Mouse (Mus musculus) spleen, postnatal 0 days (tissue): ENCODE measurements around the gene Lyrm4. TPM values are rescaled to one million over a fixed set of nuclear protein-coding genes. Genes with fewer than 3 reads are reported as not detected.

Experiments used
- polyA plus RNA-seq: library from polyadenylated mRNA; unstranded; fragments of >200 nt; fragmentation: Nextera tagmentation; extraction: Ambion mirVana; gene quantifications from 2 replicates; pipeline ENCODE4 v1.2.1, GENCODE M21; 2015

The Lyrm4 gene
- polyA plus RNA-seq, result 31.1 and 35.5 TPM in 2 replicates

DNA sequence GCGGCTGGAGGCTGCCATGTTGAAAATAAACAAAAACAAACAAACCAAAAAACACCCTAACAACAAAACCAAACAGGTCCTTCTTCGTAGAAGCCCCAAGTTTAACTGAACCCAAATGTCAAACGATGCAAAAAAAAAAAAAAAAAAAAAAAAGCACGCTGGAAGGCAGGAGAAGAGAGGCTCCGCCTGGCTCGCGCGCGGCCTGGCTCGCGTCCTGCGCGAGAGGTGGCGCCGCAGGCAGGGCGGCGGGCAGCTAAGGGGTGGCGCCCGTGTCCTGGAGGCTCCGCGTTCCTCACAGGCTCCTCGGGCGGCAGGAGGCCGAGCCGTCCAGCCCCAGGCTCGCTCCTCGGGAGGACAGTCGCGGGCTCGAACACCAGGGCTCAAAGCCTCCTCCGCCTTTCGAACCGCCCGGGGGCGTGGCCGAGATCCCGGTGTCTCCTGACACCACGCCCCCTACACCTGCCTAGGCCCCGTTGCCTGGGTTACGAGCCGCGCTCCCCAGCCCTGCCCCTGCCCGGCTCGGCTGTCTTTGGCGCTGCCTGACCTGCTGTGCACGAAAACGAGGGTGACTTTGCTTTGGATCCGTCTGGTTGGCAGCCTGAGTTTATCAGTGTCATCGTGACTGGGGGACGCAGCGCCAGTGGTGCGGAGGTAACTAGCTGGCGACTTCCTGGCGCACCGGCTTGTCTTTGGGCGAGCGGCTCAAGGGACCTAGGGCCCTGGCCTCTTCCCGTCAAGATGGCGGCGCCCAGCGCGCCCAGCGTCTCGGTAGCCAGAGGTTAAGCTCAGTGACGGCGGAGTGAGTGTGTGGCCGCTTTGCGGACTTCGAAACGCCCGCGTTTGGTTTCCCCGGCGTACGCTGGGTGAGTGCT, at the start of gene Lyrm4, which contains the start of gene Fars2:
Gene Lyrm4, minus strand, starts transcription at position 384 of the 872 bp plus-strand sequence.
Gene Fars2, plus strand, starts transcription at position 270 of the 872 bp plus-strand sequence.

DNA sequence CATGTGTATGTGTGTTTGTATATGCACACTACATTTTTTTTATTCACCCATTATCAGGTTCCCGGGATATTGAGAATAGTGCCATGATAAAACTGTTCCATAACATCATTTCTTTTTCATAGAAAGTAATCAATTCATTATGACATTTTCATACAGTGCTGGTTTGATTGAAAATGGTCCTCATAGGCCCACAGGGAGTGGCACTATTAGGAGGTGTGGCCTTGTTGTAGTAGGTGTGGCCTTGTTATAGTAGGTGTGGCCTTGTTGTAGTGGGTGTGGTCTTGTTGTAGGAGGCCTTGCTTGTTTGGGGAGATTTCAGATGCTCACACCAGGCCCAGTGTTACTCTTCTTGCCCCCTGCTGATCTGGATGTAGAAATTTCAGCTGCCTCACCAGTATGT, 158.8 kb downstream of the Lyrm4 start, which contains the start of gene Ppp1r3g:
Gene Ppp1r3g, plus strand, starts transcription at position 301 of the 400 bp plus-strand sequence.

Other genes with a start within 250 kb of the Lyrm4 start
- 10.5 and 12.6 TPM in 2 replicates for gene Rpp40, start 211.2 kb downstream of the Lyrm4 start, polyA plus RNA-seq
- gene Ppp1r3g, start 158.7 kb downstream of the Lyrm4 start, polyA plus RNA-seq, result 0.05 TPM in 1 of 2 replicates, not detected in the other
- 23.6 and 25.3 TPM in 2 replicates for gene Fars2, start 114 bp downstream of the Lyrm4 start, polyA plus RNA-seq